Mouse (Mus musculus): ENCODE data around the gene Psmb6.
"Not testable (repeated sequence)": the region's sequence is repeated elsewhere in the genome, so short reads cannot be mapped to it uniquely, and the experiment has no call there.

The Psmb6 gene

GRCm38 (mm10) chr11:70570614-70571013 lies 45.4 kb downstream of the Psmb6 start:
- not testable (repeated sequence) for DNase-seq (ENCODE audit: low read depth in 2 of 2, low spot score in 2 of 2)

- no peak for DNase-seq (ENCODE audit: low read depth in 2 of 2, low spot score in 2 of 2)
These were observed 46.5 kb downstream of the Psmb6 start for GRCm38 (mm10) chr11:70571641-70572040.

- no peak for DNase-seq (ENCODE audit: low read depth in 2 of 2, low spot score in 2 of 2)
These were observed 47.3 kb downstream of the Psmb6 start for GRCm38 (mm10) chr11:70572348-70572902.

GRCm38 (mm10) chr11:70573872-70574271 lies 48.7 kb downstream of the Psmb6 start:
- no peak for DNase-seq (ENCODE audit: low read depth in 2 of 2, low spot score in 2 of 2)

- no peak for DNase-seq (ENCODE audit: low read depth in 2 of 2, low spot score in 2 of 2)
These were observed 52.0 kb downstream of the Psmb6 start for GRCm38 (mm10) chr11:70577201-70577600.
